Mouse (Mus musculus): ENCODE measurements around the gene Atf6b.

The Atf6b gene

DNA sequence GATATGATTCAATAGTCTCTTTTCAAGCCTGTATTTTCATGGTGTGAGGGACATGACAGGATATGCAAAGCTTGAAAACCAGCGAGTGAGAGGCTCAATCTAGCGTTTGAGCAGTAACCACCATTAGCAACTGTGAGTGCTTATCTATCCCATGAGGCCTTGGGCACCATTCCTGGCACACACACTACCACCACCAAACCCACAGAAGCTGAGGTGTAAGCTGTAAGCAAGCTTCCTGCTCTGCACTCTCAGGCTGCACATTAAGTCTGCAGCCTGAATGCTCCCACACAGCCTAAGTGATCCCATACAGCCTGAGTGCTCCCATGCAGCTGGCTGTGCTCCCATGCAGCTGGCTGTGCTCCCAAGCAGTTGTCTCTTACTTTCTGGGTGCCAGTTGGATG is 53.7 kb downstream of the Atf6b start:
- DNase-seq (ENCODE audit: low spot score) = no peak
